Mouse (Mus musculus) limb, embryonic 10.5 days (tissue): ENCODE measurements around the gene Acsl3. TPM values are rescaled to one million over a fixed set of nuclear protein-coding genes. Genes with fewer than 3 reads are reported as not detected.

Experiments used
- DNase-seq: peaks from one replicate; pipeline ENCODE4 v3.0.0-alpha.2; 2017; ENCODE audit warnings: low spot score
- H3K27ac ChIP-seq: fragments of 300-500 bp; sonication (generic); 2 replicates; pipeline ENCODE4 v1.5.1; 2016; ENCODE audit warnings: mild to moderate bottlenecking
- H3K27me3 ChIP-seq: fragments of 300-500 bp; sonication (generic); 2 replicates; pipeline ENCODE4 v1.6.1; 2016; ENCODE audit warnings: low read depth, mild to moderate bottlenecking; ENCODE audit not compliant: poor library complexity, severe bottlenecking
- H3K36me3 ChIP-seq: fragments of 300-500 bp; sonication (generic); 2 replicates; pipeline ENCODE4 v1.6.1; 2016; ENCODE audit warnings: mild to moderate bottlenecking, moderate library complexity
- H3K4me1 ChIP-seq: fragments of 300-500 bp; sonication (generic); 2 replicates; pipeline ENCODE4 v1.6.1; 2016
- H3K4me3 ChIP-seq: fragments of 300-500 bp; sonication (generic); 2 replicates; pipeline ENCODE4 v1.5.1; 2016; ENCODE audit warnings: mild to moderate bottlenecking, moderate library complexity
- H3K9me3 ChIP-seq: fragments of 300-500 bp; sonication (generic); replicated peaks from 2 replicates; pipeline ENCODE4 v1.6.1; 2016; ENCODE audit warnings: mild to moderate bottlenecking
- WGBS: fragments of 180-500 bp; shearing (Covaris S2); methylation state at CpG from one replicate; pipeline ENCODE4 v1.1.7; 2016; 5-methylcytosine and 5-hydroxymethylcytosine counted together
- polyA plus RNA-seq: library from polyadenylated mRNA; unstranded; fragments of >200 nt; fragmentation: Nextera tagmentation; extraction: Ambion mirVana; gene quantifications from 2 replicates; pipeline ENCODE4 v1.2.1, GENCODE M21; 2016

Acsl3 gene
- polyA plus RNA-seq, 1 experiment from 2014 or later: 82.4 TPM

DNA sequence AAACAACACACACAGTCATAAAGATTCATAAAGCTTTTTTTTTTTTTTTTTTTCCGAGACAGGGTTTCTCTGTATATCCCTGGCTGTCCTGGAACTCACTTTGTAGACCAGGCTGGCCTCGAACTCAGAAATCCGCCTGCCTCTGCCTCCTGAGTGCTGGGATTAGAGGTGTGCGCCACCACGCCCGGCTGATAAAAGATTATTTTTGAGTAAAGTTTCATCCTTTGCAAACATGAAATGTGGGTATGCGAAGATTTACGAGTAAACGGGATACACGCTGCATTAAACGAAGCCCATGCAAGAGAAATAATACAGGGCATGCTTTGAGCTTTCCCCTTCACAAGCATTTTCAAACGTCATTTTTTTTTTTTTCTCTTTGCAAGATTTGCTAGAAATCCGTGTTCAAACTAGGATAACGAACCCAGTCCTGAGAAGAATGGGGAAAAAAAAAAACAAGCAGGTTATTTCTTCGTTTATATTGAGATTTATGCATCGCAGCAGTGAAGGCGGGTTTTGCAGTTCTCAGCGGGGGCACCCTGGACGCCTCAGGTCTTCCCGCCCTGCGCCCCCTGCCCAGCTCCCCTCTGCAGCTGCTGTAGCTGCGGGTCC, 500 bp upstream of the Acsl3 start:
- Histone ChIP-seq H3K27me3 (no peaks in the 10 kb centered on the region), H3K4me3 (peak overlapping the region; percentile 78), H3K9me3 (no peaks in the 10 kb centered on the region), H3K36me3 (no peaks in the 10 kb centered on the region), H3K27ac (peak overlapping the region; percentile 95), H3K4me1 (peaks cover 44% of the 10 kb centered on the region)
- DNase-seq: no peak
- 33% methylated on average over 22 of the region's 22 CpGs for WGBS

GRCm38 (mm10) chr1:78658441-78659269, 1.0 kb downstream of the Acsl3 start:
- H3K4me3 ChIP-seq: peak overlapping the region; percentile 78
- peaks cover 3% of the 10 kb centered on the region for H3K36me3 ChIP-seq
- no peaks in the 10 kb centered on the region for H3K9me3 ChIP-seq
- H3K27ac ChIP-seq: peak overlapping the region; percentile 95
- DNase-seq: peak; percentile 47
- peaks cover 44% of the 10 kb centered on the region for H3K4me1 ChIP-seq
- no peaks in the 10 kb centered on the region for H3K27me3 ChIP-seq
- WGBS: 2% methylated on average over 20 of the region's 20 CpGs

DNA sequence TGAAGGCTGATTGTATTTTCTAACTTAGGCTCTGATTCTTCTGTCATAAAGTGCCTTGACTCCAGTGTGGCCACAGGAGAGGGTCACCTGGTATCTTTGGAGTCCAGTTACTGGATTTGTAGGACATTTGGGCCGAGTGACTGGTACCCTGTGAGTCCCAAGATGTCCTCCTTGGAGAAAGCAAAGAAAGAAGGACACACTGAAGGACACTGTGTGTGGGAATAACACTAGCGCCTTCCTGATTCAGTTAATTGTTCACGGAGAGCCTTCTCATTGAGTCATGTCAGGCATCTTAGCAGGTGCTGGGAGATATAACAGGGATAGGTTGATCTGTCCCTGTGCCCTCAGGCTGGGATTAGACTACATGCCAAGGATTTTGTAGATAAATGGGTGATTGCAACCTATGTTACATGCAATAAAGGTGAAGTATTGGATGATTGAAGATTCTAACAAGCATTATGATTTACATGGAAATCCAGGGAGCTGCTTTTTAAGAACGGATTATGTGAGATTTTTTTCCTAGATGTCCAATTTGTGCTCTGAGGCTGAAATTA, 1.7 kb downstream of the Acsl3 start:
- Histone ChIP-seq H3K36me3 (peaks cover 10% of the 10 kb centered on the region), H3K9me3 (no peaks in the 10 kb centered on the region), H3K27me3 (no peaks in the 10 kb centered on the region), H3K27ac (peak overlapping the region; percentile 95), H3K4me1 (peaks cover 44% of the 10 kb centered on the region), H3K4me3 (peak overlapping the region; percentile 78)
- no peak for DNase-seq
- WGBS: 59% methylated on average over 4 of the region's 4 CpGs

- no peak overlapping the region for H3K4me3 ChIP-seq
- H3K4me1 ChIP-seq: peaks cover 20% of the 10 kb centered on the region
- H3K9me3 ChIP-seq: no peaks in the 10 kb centered on the region
- H3K27me3 ChIP-seq: no peaks in the 10 kb centered on the region
- 90% methylated on average over 4 of the region's 4 CpGs for WGBS
- no peak overlapping the region for H3K27ac ChIP-seq
- DNase-seq: no peak
- peaks cover 60% of the 10 kb centered on the region for H3K36me3 ChIP-seq
Observed at GRCm38 (mm10) chr1:78664326-78664725, 6.7 kb downstream of the Acsl3 start.

DNA sequence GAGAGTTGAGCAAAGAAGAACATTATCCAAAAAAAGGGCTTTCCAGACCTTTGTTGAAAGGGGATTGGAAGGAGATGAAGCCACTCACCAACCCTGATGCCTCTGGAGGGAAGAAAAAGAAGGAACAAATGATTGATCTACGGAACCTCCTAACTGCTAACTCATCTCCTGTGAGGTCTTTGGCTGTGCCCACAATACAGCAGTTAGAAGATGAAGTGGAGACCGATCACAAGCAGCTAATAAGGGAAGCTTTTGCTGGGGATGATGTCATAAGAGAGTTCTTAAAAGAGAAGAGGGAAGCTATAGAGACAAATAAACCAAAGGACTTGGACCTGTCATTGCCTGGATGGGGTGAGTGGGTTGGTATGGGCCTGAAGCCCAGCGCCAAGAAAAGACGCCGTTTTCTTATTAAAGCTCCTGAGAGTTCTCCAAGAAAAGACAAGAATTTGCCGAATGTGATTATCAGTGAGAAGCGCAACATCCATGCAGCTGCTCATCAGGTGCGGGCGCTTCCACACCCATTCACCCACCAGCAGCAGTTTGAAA, 8.4 kb downstream of the Acsl3 start:
- DNase-seq: no peak
- whole genome bisulfite sequencing: 96% methylated on average over 9 of the region's 9 CpGs
- Histone ChIP-seq H3K27me3 (no peaks in the 10 kb centered on the region), H3K9me3 (no peaks in the 10 kb centered on the region), H3K36me3 (peaks cover 66% of the 10 kb centered on the region), H3K27ac (no peak overlapping the region), H3K4me1 (peaks cover 6% of the 10 kb centered on the region), H3K4me3 (no peak overlapping the region)

GRCm38 (mm10) chr1:78666585-78666984, 9.0 kb downstream of the Acsl3 start:
- Histone ChIP-seq H3K4me3 (no peak overlapping the region), H3K9me3 (no peaks in the 10 kb centered on the region), H3K27ac (no peak overlapping the region), H3K27me3 (no peaks in the 10 kb centered on the region), H3K36me3 (peaks cover 66% of the 10 kb centered on the region), H3K4me1 (peaks cover under 1% of the 10 kb centered on the region)
- DNase-seq: no peak
- WGBS: 92% methylated on average over 1 of the region's 1 CpGs

GRCm38 (mm10) chr1:78682291-78682690, 24.7 kb downstream of the Acsl3 start:
- no peaks in the 10 kb centered on the region for H3K27me3 ChIP-seq
- no peak for DNase-seq
- no peaks in the 10 kb centered on the region for H3K4me1 ChIP-seq
- no peak overlapping the region for H3K4me3 ChIP-seq
- 97% methylated on average over 3 of the region's 3 CpGs for WGBS
- peaks cover 20% of the 10 kb centered on the region for H3K36me3 ChIP-seq
- H3K9me3 ChIP-seq: no peaks in the 10 kb centered on the region
- no peak overlapping the region for H3K27ac ChIP-seq

DNA sequence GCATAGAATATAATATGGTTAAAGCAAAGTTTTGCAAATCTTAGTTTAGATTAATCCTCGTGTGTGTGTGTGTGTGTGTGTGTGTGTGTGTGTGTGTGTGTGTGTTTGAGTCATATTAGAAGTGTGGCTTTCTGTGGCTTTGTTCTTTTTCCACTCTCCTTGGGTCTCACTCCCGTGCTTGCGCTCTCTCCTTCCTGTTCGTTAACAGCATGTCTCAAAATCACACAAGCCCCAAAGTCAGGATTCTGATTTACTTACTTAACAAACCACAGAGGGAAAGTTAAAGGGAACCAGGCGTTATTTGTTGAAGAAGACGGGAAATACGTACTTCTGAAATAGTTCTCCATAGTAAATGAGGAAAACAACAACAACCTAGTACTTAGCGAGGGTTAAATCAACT, 26.5 kb downstream of the Acsl3 start:
- WGBS: 87% methylated on average over 8 of the region's 8 CpGs
- no peak overlapping the region for H3K4me3 ChIP-seq
- H3K9me3 ChIP-seq: no peaks in the 10 kb centered on the region
- H3K27ac ChIP-seq: no peak overlapping the region
- H3K27me3 ChIP-seq: no peaks in the 10 kb centered on the region
- no peaks in the 10 kb centered on the region for H3K4me1 ChIP-seq
- no peak for DNase-seq
- peaks cover 32% of the 10 kb centered on the region for H3K36me3 ChIP-seq

GRCm38 (mm10) chr1:78686872-78687271, 29.2 kb downstream of the Acsl3 start:
- no peak for DNase-seq
- Histone ChIP-seq H3K27me3 (no peaks in the 10 kb centered on the region), H3K4me1 (no peaks in the 10 kb centered on the region), H3K36me3 (peaks cover 51% of the 10 kb centered on the region), H3K4me3 (no peak overlapping the region), H3K27ac (no peak overlapping the region), H3K9me3 (no peaks in the 10 kb centered on the region)

DNA sequence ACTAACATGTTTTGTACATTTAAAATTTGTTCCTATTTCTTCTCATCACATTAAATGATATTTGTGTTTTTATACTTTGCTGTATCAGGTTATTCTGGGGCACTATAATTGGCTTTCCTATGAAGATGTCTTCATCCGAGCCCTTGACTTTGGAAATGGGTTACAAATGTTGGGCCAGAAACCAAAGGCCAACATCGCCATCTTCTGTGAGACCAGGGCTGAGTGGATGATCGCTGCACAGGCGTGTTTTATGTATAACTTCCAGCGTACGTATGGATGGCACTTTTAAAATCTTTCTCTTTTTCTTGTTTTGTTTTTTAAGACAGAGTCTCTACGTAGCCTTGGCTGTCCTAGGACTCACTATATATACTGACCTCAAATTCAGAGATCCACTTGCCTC, 30.5 kb downstream of the Acsl3 start:
- H3K9me3 ChIP-seq: no peaks in the 10 kb centered on the region
- no peak overlapping the region for H3K27ac ChIP-seq
- H3K4me3 ChIP-seq: no peak overlapping the region
- DNase-seq: no peak
- H3K4me1 ChIP-seq: no peaks in the 10 kb centered on the region
- peaks cover 52% of the 10 kb centered on the region for H3K36me3 ChIP-seq
- 96% methylated on average over 7 of the region's 7 CpGs for WGBS
- no peaks in the 10 kb centered on the region for H3K27me3 ChIP-seq

GRCm38 (mm10) chr1:78694503-78695258, 37.1 kb downstream of the Acsl3 start:
- 93% methylated on average over 9 of the region's 9 CpGs for WGBS
- no peaks in the 10 kb centered on the region for H3K4me1 ChIP-seq
- no peak overlapping the region for H3K4me3 ChIP-seq
- no peaks in the 10 kb centered on the region for H3K27me3 ChIP-seq
- DNase-seq: no peak
- no peaks in the 10 kb centered on the region for H3K9me3 ChIP-seq
- H3K36me3 ChIP-seq: peaks cover 92% of the 10 kb centered on the region
- H3K27ac ChIP-seq: no peak overlapping the region

DNA sequence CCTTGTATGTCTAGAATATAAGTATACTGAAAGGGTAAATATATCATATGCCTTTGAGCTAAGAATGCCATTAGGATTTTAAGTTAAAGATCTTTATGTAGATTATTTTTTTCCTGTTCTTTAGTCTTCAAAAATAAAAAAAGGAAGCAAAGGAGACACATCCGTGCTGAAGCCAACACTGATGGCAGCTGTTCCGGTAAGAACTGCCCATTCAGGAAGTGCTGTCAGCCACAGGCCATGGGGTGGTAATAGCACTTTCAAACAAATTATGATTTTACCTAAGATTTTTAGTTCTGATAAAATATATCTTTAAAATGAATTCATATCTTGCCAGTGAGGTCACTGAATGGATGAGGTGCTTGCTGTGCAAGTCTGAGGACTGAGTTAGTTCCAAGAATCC, 38.7 kb downstream of the Acsl3 start:
- WGBS: 89% methylated on average over 2 of the region's 2 CpGs
- peaks cover 94% of the 10 kb centered on the region for H3K36me3 ChIP-seq

More for the DNA sequence above, 38.7 kb downstream of the Acsl3 start:
- Histone ChIP-seq H3K9me3 (no peaks in the 10 kb centered on the region), H3K4me1 (no peaks in the 10 kb centered on the region), H3K27me3 (no peaks in the 10 kb centered on the region), H3K4me3 (no peak overlapping the region), H3K27ac (no peak overlapping the region)
- no peak for DNase-seq
